Mouse (Mus musculus) liver, embryonic 14.5 days (tissue): ENCODE measurements around the gene Zfp212. TPM values are rescaled to one million over a fixed set of nuclear protein-coding genes. Genes with fewer than 3 reads are reported as not detected.

Source experiments
- ATAC-seq: fragments of 200-750 bp; cut with Nextera tagmentation; 2 replicates; pipeline ENCODE4 v1.8.0; 2017; ENCODE audit warnings: moderate number of reproducible peaks, mild to moderate bottlenecking, moderate library complexity; ENCODE audit not compliant: insufficient read depth
- DNase-seq, 3 experiments: peaks; one replicate each; pipeline ENCODE4 v3.0.0-alpha.2; 2012 to 2013; ENCODE audit warnings: low read depth in 3 of 3, low spot score in 3 of 3
- H3K27ac ChIP-seq: fragments of 300-500 bp; sonication (generic); 2 replicates; pipeline ENCODE4 v1.5.1; 2014; ENCODE audit warnings: moderate library complexity, mild to moderate bottlenecking, control low read depth, inconsistent platforms
- H3K27me3 ChIP-seq: fragments of 300-500 bp; sonication (generic); 2 replicates; pipeline ENCODE4 v1.6.1; 2014; ENCODE audit warnings: mild to moderate bottlenecking, low read length, moderate library complexity; ENCODE audit not compliant: control insufficient read depth, insufficient read depth
- H3K36me3 ChIP-seq: fragments of 300-500 bp; sonication (generic); replicated peaks from 2 replicates; pipeline ENCODE4 v1.6.1; 2014; ENCODE audit warnings: low read depth; ENCODE audit not compliant: control insufficient read depth, insufficient read depth
- H3K4me1 ChIP-seq, 2 experiments: fragments of 200-500 bp in 1 of 2; fragments of 300-500 bp in 1 of 2; sonication (generic) in 1 of 2; replicated peaks; 2 replicates each; pipeline ENCODE4 v1.6.1; 2012 to 2014; ENCODE audit warnings: antibody characterized with exemption in 1 of 2, inconsistent platforms in 1 of 2, low read length in 1 of 2; ENCODE audit not compliant: control insufficient read depth in 2 of 2, insufficient read depth in 2 of 2
- H3K4me2 ChIP-seq: fragments of 300-500 bp; sonication (generic); 2 replicates; pipeline ENCODE4 v1.6.1; 2014; ENCODE audit warnings: low read depth, mild to moderate bottlenecking, control low read depth, moderate library complexity
- H3K4me3 ChIP-seq, 2 experiments: fragments of 200-500 bp in 1 of 2; fragments of 300-500 bp in 1 of 2; sonication (generic) in 1 of 2; 2 replicates each; pipeline ENCODE4 v1.5.1; 2012 to 2014; ENCODE audit warnings: low read depth in 2 of 2, low read length in 2 of 2, mild to moderate bottlenecking in 2 of 2, control low read depth in 1 of 2, inconsistent platforms in 1 of 2, moderate library complexity in 1 of 2; ENCODE audit not compliant: insufficient read depth in 1 of 2
- H3K9ac ChIP-seq: fragments of 300-500 bp; sonication (generic); replicated peaks from 2 replicates; pipeline ENCODE4 v1.6.1; 2014; ENCODE audit warnings: mild to moderate bottlenecking, control low read depth, moderate library complexity
- H3K9me3 ChIP-seq: fragments of 300-500 bp; sonication (generic); 2 replicates; pipeline ENCODE4 v1.6.1; 2016; ENCODE audit warnings: low read length, mixed read lengths; ENCODE audit not compliant: control insufficient read depth
- CTCF ChIP-seq: IDR thresholded peaks from 2 replicates; pipeline ENCODE4 v1.5.1; 2016; ENCODE audit warnings: antibody characterized with exemption, low read depth, control low read depth
- EP300 ChIP-seq: IDR thresholded peaks from 2 replicates; pipeline ENCODE4 v1.6.1; 2016; ENCODE audit warnings: antibody characterized with exemption, low read depth
- WGBS: fragments of 180-500 bp; shearing (Covaris S2); extraction: QIAGEN DNeasy Blood & Tissue Kit; methylation state at CpG from one replicate; pipeline ENCODE4 v1.1.7; 2014; ENCODE audit not compliant: insufficient replicate concordance; 5-methylcytosine and 5-hydroxymethylcytosine counted together
- polyA plus RNA-seq, 2 experiments: library from polyadenylated mRNA; depleted of rRNA in 1 of 2; stranded (reverse) in 1 of 2; unstranded in 1 of 2; fragments of >200 nt; fragmentation: Nextera tagmentation in 1 of 2; extraction: Ambion mirVana in 1 of 2; gene quantifications; 2 replicates each; pipeline versions ENCODE4 v1.2.1 to v1.2.3; 2012 to 2014

Zfp212 gene
- polyA plus RNA-seq, 2 experiments = 3.0 to 4.7 TPM

- Histone ChIP-seq H3K4me1 (no peaks in the 10 kb centered on the region), H3K4me2 (no peak overlapping the region), H3K27me3 (no peaks in the 10 kb centered on the region), H3K9me3 (no peaks in the 10 kb centered on the region), H3K4me3 (no peak overlapping the region), H3K9ac (no peak overlapping the region), H3K36me3 (peaks cover 15% of the 10 kb centered on the region), H3K27ac (no peak overlapping the region)
- ATAC-seq (no peak), DNase-seq (no peak)
- WGBS = 79% methylated on average over 1 of the region's 1 CpGs
- TF ChIP-seq EP300 (no peak), CTCF (no peak)
Measured at GRCm38 (mm10) chr6:47909007-47909406, 11.3 kb upstream of the Zfp212 start.

DNA sequence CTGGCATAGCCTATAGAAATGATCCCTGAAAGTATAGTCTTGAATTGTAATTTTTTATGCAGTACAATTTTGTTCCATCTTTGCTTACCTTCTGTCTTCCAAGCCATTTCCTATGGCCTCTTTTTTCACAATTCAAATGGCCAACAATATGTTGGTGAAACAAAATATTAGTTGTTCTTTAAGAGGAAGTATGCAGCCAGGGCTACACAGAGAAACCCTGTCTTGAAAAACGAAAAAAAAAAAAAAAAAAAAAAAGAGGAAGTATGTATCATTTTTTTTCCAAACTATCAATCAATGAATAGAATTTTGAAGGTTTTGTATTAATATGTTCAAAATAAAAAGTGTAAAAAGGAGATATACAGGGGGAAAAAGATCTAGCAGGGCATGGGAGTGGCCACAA, 8.6 kb upstream of the Zfp212 start:
- WGBS = 10% methylated on average over 1 of the region's 1 CpGs
- Histone ChIP-seq H3K9ac (no peak overlapping the region), H3K36me3 (no peaks in the 10 kb centered on the region), H3K27ac (no peak overlapping the region), H3K9me3 (no peaks in the 10 kb centered on the region), H3K4me3 (no peak overlapping the region), H3K27me3 (no peaks in the 10 kb centered on the region), H3K4me2 (no peak overlapping the region), H3K4me1 (peaks cover 3 to 9% of the 10 kb centered on the region in 2 experiments)
- TF ChIP-seq EP300 (no peak), CTCF (no peak)
- DNase-seq = no peak
- ATAC-seq = no peak

DNA sequence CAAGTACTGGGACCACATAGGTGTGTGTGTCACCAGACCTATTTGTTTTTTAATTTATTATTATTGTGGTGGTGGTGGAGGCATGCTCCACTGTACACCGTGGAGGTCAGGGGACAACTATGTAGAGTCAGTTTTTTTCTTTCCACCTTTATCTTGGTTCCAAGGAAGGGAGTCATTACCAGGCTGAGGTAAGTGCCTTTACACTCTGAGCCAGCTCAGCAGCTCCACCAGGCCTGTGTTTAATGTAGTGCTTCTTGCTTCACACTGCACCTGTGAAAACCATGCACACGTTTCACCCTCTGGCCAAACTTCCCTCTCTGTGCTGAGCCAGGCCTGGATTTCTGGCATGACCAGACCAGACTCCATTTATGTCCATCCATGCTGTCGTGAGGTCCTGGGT, 7.3 kb upstream of the Zfp212 start:
- ATAC-seq (no peak), DNase-seq (no peak)
- peaks cover 11 to 18% of the 10 kb centered on the region in 2 experiments for H3K4me1 ChIP-seq
- no peak for TF ChIP-seq CTCF
- TF ChIP-seq EP300 = no peak
- H3K4me2 ChIP-seq = no peak overlapping the region
- no peak overlapping the region for H3K27ac ChIP-seq
- WGBS = 38% methylated on average over 3 of the region's 3 CpGs
- H3K4me3 ChIP-seq = no peak overlapping the region
- H3K9ac ChIP-seq = no peak overlapping the region
- no peaks in the 10 kb centered on the region for H3K27me3 ChIP-seq
- no peaks in the 10 kb centered on the region for H3K9me3 ChIP-seq
- no peaks in the 10 kb centered on the region for H3K36me3 ChIP-seq

DNA sequence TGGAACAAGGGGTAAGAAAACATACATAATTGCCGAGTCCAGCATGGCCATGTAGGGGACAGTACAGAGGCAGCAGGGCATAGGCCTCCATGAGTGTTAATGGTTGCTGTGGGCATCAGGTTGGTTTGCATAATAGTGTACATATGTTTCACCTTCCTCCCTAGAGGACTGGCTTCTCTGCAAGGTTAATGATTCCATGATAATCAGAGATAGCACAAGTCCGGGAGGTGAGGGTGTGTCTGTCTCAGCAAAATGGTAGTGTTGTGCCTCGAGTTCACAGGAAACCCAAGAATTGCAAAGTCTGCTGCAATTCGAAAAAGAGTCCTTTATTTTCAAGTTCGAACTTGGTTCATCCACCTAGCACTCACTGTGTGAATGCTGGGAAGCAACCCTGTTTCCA, 3.2 kb upstream of the Zfp212 start:
- ATAC-seq = no peak
- H3K27ac ChIP-seq = no peak overlapping the region
- H3K4me2 ChIP-seq = no peak overlapping the region

GRCm38 (mm10) chr6:47918768-47919274, 1.5 kb upstream of the Zfp212 start:
- Histone ChIP-seq H3K9me3 (no peaks in the 10 kb centered on the region), H3K4me1 (peaks cover 29 to 42% of the 10 kb centered on the region in 2 experiments), H3K4me2 (no peak overlapping the region), H3K9ac (no peak overlapping the region), H3K27ac (no peak overlapping the region), H3K4me3 (no peak overlapping the region), H3K27me3 (no peaks in the 10 kb centered on the region), H3K36me3 (no peaks in the 10 kb centered on the region)
- no peak for TF ChIP-seq EP300
- ATAC-seq (no peak), DNase-seq (no peak)
- WGBS = 71% methylated on average over 3 of the region's 3 CpGs

More for the DNA sequence above, 3.2 kb upstream of the Zfp212 start:
- Histone ChIP-seq H3K9me3 (no peaks in the 10 kb centered on the region), H3K9ac (no peak overlapping the region; the same call in 1 of the 2 replicates), H3K4me1 (peaks cover 29 to 39% of the 10 kb centered on the region in 2 experiments), H3K4me3 (no peak overlapping the region), H3K27me3 (no peaks in the 10 kb centered on the region), H3K36me3 (no peaks in the 10 kb centered on the region)
- WGBS = 53% methylated on average over 5 of the region's 5 CpGs
- TF ChIP-seq EP300 (no peak), CTCF (no peak)
- DNase-seq = no peak
